31 mouse cellular contexts compared by ENCODE assay signal in genomic region chr4:46418851-46419250, GRCm38 (mm10). TPM values are rescaled to one million over a fixed set of nuclear protein-coding genes. Genes with fewer than 3 reads are reported as not detected.
DNase-seq lines count a peak whose midpoint lies in the region; ATAC-seq lines count a peak whose summit lies in the region.
"Had no signal": no experiment of that assay in that cellular context is flagged by ENCODE, and none has a peak within 500 bp of the region (broad histone marks: within the 10 kb centered on the region; RNA-seq: fewer than 3 reads in every experiment).

No protein-coding gene starts in this region.

- H3K27me3 ChIP-seq in liver, embryonic 15.5 days: peaks cover 3% of the 10 kb centered on the region; the same call in 1 of the 2 replicates
- H3K27me3 ChIP-seq: CH12.LX; embryonic facial prominence, embryonic 12.5 days; embryonic facial prominence, embryonic 15.5 days; heart, embryonic 12.5 days; heart, embryonic 15.5 days had no signal

- H3K4me3 ChIP-seq in liver, embryonic 15.5 days (replicated peaks): no peak overlapping the region
- H3K4me3 ChIP-seq: embryonic facial prominence, embryonic 12.5 days; embryonic facial prominence, embryonic 15.5 days; gastrocnemius, adult 2 months; heart, embryonic 12.5 days; heart, embryonic 15.5 days had no signal

- 0 out of 2 replicates have a peak overlapping the region, but pooled peaks have one; percentile 34 for H3K27ac ChIP-seq in liver, embryonic 15.5 days (replicated peaks)
- H3K27ac ChIP-seq: embryonic facial prominence, embryonic 12.5 days; embryonic facial prominence, embryonic 15.5 days; gastrocnemius, adult 2 months; heart, embryonic 15.5 days; hindbrain, embryonic 14.5 days; hindbrain, postnatal 0 days had no signal

- H3K9ac ChIP-seq in liver, embryonic 15.5 days: no peak overlapping the region
- H3K9ac ChIP-seq: embryonic facial prominence, embryonic 12.5 days; embryonic facial prominence, embryonic 15.5 days; forebrain, postnatal 0 days; heart, embryonic 12.5 days; heart, embryonic 15.5 days; hindbrain, embryonic 14.5 days had no signal

- peaks cover 45% of the 10 kb centered on the region for H3K4me1 ChIP-seq in liver, embryonic 15.5 days (replicated peaks)
- H3K4me1 ChIP-seq: embryonic facial prominence, embryonic 15.5 days; heart, embryonic 15.5 days had no signal

- WGBS in liver, embryonic 15.5 days (ENCODE audit: insufficient replicate concordance): 83% methylated on average over 9 of the region's 9 CpGs

- no peak overlapping the region for H3K4me2 ChIP-seq in liver, embryonic 15.5 days
- H3K4me2 ChIP-seq: embryonic facial prominence, embryonic 12.5 days; embryonic facial prominence, embryonic 15.5 days; heart, embryonic 12.5 days; heart, embryonic 15.5 days; hindbrain, embryonic 14.5 days had no signal

- DNase-seq in adrenal gland, adult (ENCODE audit: inconsistent age in 2 of 2, low spot score in 1 of 2): peak; percentile 37 to 72
- DNase-seq in adrenal gland, postnatal 4 days (ENCODE audit: low spot score in 2 of 2): no peak
- peak; percentile 10 to 20 for DNase-seq in adrenal gland, postnatal 36 days
- DNase-seq in adrenal gland, postnatal 25 days: no peak
- no peak for DNase-seq in liver
- DNase-seq: B cell, adult 2 months; cerebellum, adult 11 months; cerebellum, adult 2 months; cerebellum, adult 9-11 months; cerebellum, postnatal 25 days; forebrain, postnatal 0 days; gastrocnemius, adult 2 months; gastrocnemius, postnatal 25 days; heart, adult 18-20 months; heart, postnatal 10 days; heart, postnatal 36 days had no signal

- no peak for ATAC-seq in liver, embryonic 15.5 days (ENCODE audit: insufficient read depth)
- no peak for ATAC-seq in megakaryocyte-erythroid progenitor cell, adult 5-6 weeks (replicated peaks; ENCODE audit: low FRiP score, low TSS enrichment, poor library complexity, severe bottlenecking)
- ATAC-seq: activated CD4-positive, CD25-positive, alpha-beta regulatory T cell, adult 4 months; forebrain, embryonic 14.5 days; forebrain, postnatal 0 days; hindbrain, postnatal 0 days; inflammation-experienced regulatory T-cells, adult 6 months; intestine, embryonic 16.5 days had no signal

- H3K36me3 ChIP-seq in liver, embryonic 15.5 days (replicated peaks): no peaks in the 10 kb centered on the region
- H3K36me3 ChIP-seq: embryonic facial prominence, embryonic 12.5 days; embryonic facial prominence, embryonic 15.5 days; G1E; heart, embryonic 12.5 days; heart, embryonic 15.5 days had no signal

- no peaks in the 10 kb centered on the region for H3K9me3 ChIP-seq in liver, embryonic 15.5 days (replicated peaks)
- H3K9me3 ChIP-seq: embryonic facial prominence, embryonic 12.5 days; embryonic facial prominence, embryonic 15.5 days; G1E; heart, embryonic 12.5 days; heart, embryonic 15.5 days had no signal

RNA-seq across cellular contexts. Expression of gene Hemgn, which starts 5.5 kb away (rescaled TPM):
- total RNA-seq in adrenal gland, postnatal 4 days (2021): 10 to 100 TPM in 1 of 2 experiments, 1 to 10 TPM in 1; 7.3 to 17.9 TPM
- under 1 TPM in 1 of 2 experiments, not detected in 1; 0.17 TPM for total RNA-seq in adrenal gland, postnatal 36 days (2021)
- total RNA-seq in adrenal gland, postnatal 25 days (2021): not detected in 2 replicates
- 386 and 388 TPM in 2 replicates for polyA plus RNA-seq in liver, embryonic 15.5 days (2015; fragmentation: Nextera tagmentation; extraction: Ambion mirVana)
- total RNA-seq in megakaryocyte-erythroid progenitor cell, adult 5-6 weeks (2014; fragmentation: Nextera tagmentation): 120 and 199 TPM in 2 replicates
- total RNA-seq in megakaryocyte-erythroid progenitor cell, adult 5-6 weeks (2017): 129 and 182 TPM in 2 replicates
- total RNA-seq: adrenal gland, adult 18-20 months; CH12.LX; forebrain, postnatal 0 days; gastrocnemius, adult 2 months; gastrocnemius, postnatal 25 days; hindbrain, postnatal 0 days had no signal
- polyA plus RNA-seq: forebrain, embryonic 14.5 days; forebrain, postnatal 0 days; hindbrain, postnatal 0 days had no signal

RNA-seq across cellular contexts. Expression of gene Trmo, which starts 29.6 kb away (rescaled TPM):
- total RNA-seq in adrenal gland, postnatal 4 days (2021): 1 to 10 TPM; 7.4 to 7.8 TPM
- total RNA-seq in adrenal gland, postnatal 36 days (2021): 1 to 10 TPM; 6.0 to 6.8 TPM
- total RNA-seq in adrenal gland, postnatal 25 days (2021): 7.5 and 9.9 TPM in 2 replicates
- 8.2 and 10.5 TPM in 2 replicates for polyA plus RNA-seq in liver, embryonic 15.5 days (2015; fragmentation: Nextera tagmentation; extraction: Ambion mirVana)
- total RNA-seq in megakaryocyte-erythroid progenitor cell, adult 5-6 weeks (2014; fragmentation: Nextera tagmentation): 5.6 and 10.7 TPM in 2 replicates
- 8.9 and 11.4 TPM in 2 replicates for total RNA-seq in megakaryocyte-erythroid progenitor cell, adult 5-6 weeks (2017)

RNA-seq across cellular contexts. Expression of gene Anp32b, which starts 31.9 kb away (rescaled TPM):
- total RNA-seq in adrenal gland, postnatal 4 days (2021): 100 to 1,000 TPM; 185 to 204 TPM
- total RNA-seq in adrenal gland, postnatal 36 days (2021): 100 to 1,000 TPM; 128 to 134 TPM
- total RNA-seq in adrenal gland, postnatal 25 days (2021): 140 and 161 TPM in 2 replicates
- 387 TPM in 2 replicates for polyA plus RNA-seq in liver, embryonic 15.5 days (2015; fragmentation: Nextera tagmentation; extraction: Ambion mirVana)
- total RNA-seq in megakaryocyte-erythroid progenitor cell, adult 5-6 weeks (2014; fragmentation: Nextera tagmentation): 736 and 1,006 TPM in 2 replicates
- total RNA-seq in megakaryocyte-erythroid progenitor cell, adult 5-6 weeks (2017): 180 and 265 TPM in 2 replicates

Comparison
In these comparisons a context has a peak if more than half of its experiments do, and no peak if none do; other contexts are left out.
1. DNase-seq: peak in adrenal gland, adult (2 of 2) and adrenal gland, postnatal 36 days (2 of 2); none in adrenal gland, postnatal 4 days (0 of 2), adrenal gland, postnatal 25 days (single experiment) and liver (single experiment).